Mouse (Mus musculus) liver, adult 2 months (tissue): ENCODE results near the gene Irgm1.

Experiments used
- CTCF ChIP-seq: fragments of 200-500 bp; IDR thresholded peaks from 2 replicates; pipeline ENCODE4 v1.5.1; 2011; ENCODE audit warnings: low read depth, low read length, control low read depth
- POLR2A ChIP-seq: fragments of 200-500 bp; IDR thresholded peaks from 2 replicates; pipeline ENCODE4 v1.6.1; 2011; ENCODE audit warnings: low read length, control low read depth; ENCODE audit not compliant: insufficient read depth; ENCODE audit errors: extremely low read depth

- 0 out of 2 replicates have a peak, but pooled peaks have one; percentile 33 for TF ChIP-seq POLR2A
- TF ChIP-seq CTCF: no peak
These were observed 33.9 kb downstream of the Irgm1 start for GRCm38 (mm10) chr11:48837310-48838180.
